Mouse (Mus musculus) splenic B cell, adult 2 months (primary cell): ENCODE data around the gene Glrp1.

Source experiments
- DNase-seq: peaks from one replicate; pipeline ENCODE4 v3.0.0-alpha.2; 2011; ENCODE audit warnings: low read depth, low spot score
- H3K27me3 ChIP-seq: 2 replicates; pipeline ENCODE4 v1.6.1; 2012; ENCODE audit warnings: mild to moderate bottlenecking, low read length, moderate library complexity, mixed read lengths; ENCODE audit not compliant: control insufficient read depth, poor library complexity, insufficient read depth, severe bottlenecking
- H3K36me3 ChIP-seq: 2 replicates; pipeline ENCODE4 v1.6.1; 2012; ENCODE audit warnings: mild to moderate bottlenecking, low read length, moderate library complexity, mixed read lengths; ENCODE audit not compliant: control insufficient read depth, poor library complexity, insufficient read depth, severe bottlenecking

The Glrp1 gene

GRCm38 (mm10) chr1:88480594-88480993 is 29.3 kb downstream of the Glrp1 start:
- no peak for DNase-seq

GRCm38 (mm10) chr1:88478205-88478604 is 31.7 kb downstream of the Glrp1 start:
- no peaks in the 10 kb centered on the region for H3K36me3 ChIP-seq
- no peaks in the 10 kb centered on the region for H3K27me3 ChIP-seq
- no peak for DNase-seq

More at GRCm38 (mm10) chr1:88480594-88480993, 29.3 kb downstream of the Glrp1 start:
- Histone ChIP-seq H3K36me3 (no peaks in the 10 kb centered on the region), H3K27me3 (no peaks in the 10 kb centered on the region)

- no peak for DNase-seq
- Histone ChIP-seq H3K27me3 (no peaks in the 10 kb centered on the region), H3K36me3 (no peaks in the 10 kb centered on the region)
Observed at GRCm38 (mm10) chr1:88476554-88477085, 33.2 kb downstream of the Glrp1 start.

GRCm38 (mm10) chr1:88475502-88475953 is 34.3 kb downstream of the Glrp1 start:
- H3K36me3 ChIP-seq, result no peaks in the 10 kb centered on the region
- no peak for DNase-seq
- H3K27me3 ChIP-seq, result no peaks in the 10 kb centered on the region

GRCm38 (mm10) chr1:88474598-88474997 is 35.3 kb downstream of the Glrp1 start:
- no peaks in the 10 kb centered on the region for H3K27me3 ChIP-seq
- no peaks in the 10 kb centered on the region for H3K36me3 ChIP-seq
- no peak for DNase-seq

- H3K27me3 ChIP-seq, result no peaks in the 10 kb centered on the region
- peak; percentile 4 for DNase-seq
- no peaks in the 10 kb centered on the region for H3K36me3 ChIP-seq
Observed at GRCm38 (mm10) chr1:88473899-88474298, 36.0 kb downstream of the Glrp1 start.

- no peak for DNase-seq
- Histone ChIP-seq H3K27me3 (no peaks in the 10 kb centered on the region), H3K36me3 (no peaks in the 10 kb centered on the region)
Observed at GRCm38 (mm10) chr1:88472258-88472657, 37.6 kb downstream of the Glrp1 start.

GRCm38 (mm10) chr1:88469746-88470145 is 40.1 kb downstream of the Glrp1 start:
- no peaks in the 10 kb centered on the region for H3K36me3 ChIP-seq
- DNase-seq, result no peak
- H3K27me3 ChIP-seq, result no peaks in the 10 kb centered on the region

GRCm38 (mm10) chr1:88468335-88468734 is 41.5 kb downstream of the Glrp1 start:
- Histone ChIP-seq H3K36me3 (no peaks in the 10 kb centered on the region), H3K27me3 (no peaks in the 10 kb centered on the region)
- DNase-seq, result no peak

- Histone ChIP-seq H3K36me3 (no peaks in the 10 kb centered on the region), H3K27me3 (no peaks in the 10 kb centered on the region)
- DNase-seq, result no peak
Observed at GRCm38 (mm10) chr1:88467866-88468265, 42.0 kb downstream of the Glrp1 start.

GRCm38 (mm10) chr1:88466325-88467064 is 43.4 kb downstream of the Glrp1 start:
- DNase-seq, result no peak
- no peaks in the 10 kb centered on the region for H3K36me3 ChIP-seq

GRCm38 (mm10) chr1:88465722-88466121 is 44.1 kb downstream of the Glrp1 start:
- DNase-seq, result no peak

More at GRCm38 (mm10) chr1:88466325-88467064, 43.4 kb downstream of the Glrp1 start:
- H3K27me3 ChIP-seq, result no peaks in the 10 kb centered on the region

GRCm38 (mm10) chr1:88464109-88464905 is 45.6 kb downstream of the Glrp1 start:
- no peak for DNase-seq
- no peaks in the 10 kb centered on the region for H3K36me3 ChIP-seq
- no peaks in the 10 kb centered on the region for H3K27me3 ChIP-seq

More at GRCm38 (mm10) chr1:88465722-88466121, 44.1 kb downstream of the Glrp1 start:
- no peaks in the 10 kb centered on the region for H3K36me3 ChIP-seq
- no peaks in the 10 kb centered on the region for H3K27me3 ChIP-seq

GRCm38 (mm10) chr1:88463241-88463640 is 46.6 kb downstream of the Glrp1 start:
- DNase-seq, result no peak

GRCm38 (mm10) chr1:88462484-88462883 is 47.4 kb downstream of the Glrp1 start:
- Histone ChIP-seq H3K27me3 (no peaks in the 10 kb centered on the region), H3K36me3 (no peaks in the 10 kb centered on the region)
- no peak for DNase-seq

More at GRCm38 (mm10) chr1:88463241-88463640, 46.6 kb downstream of the Glrp1 start:
- H3K36me3 ChIP-seq, result no peaks in the 10 kb centered on the region
- H3K27me3 ChIP-seq, result no peaks in the 10 kb centered on the region
